Mouse (Mus musculus) intestine, embryonic 14.5 days (tissue): ENCODE measurements around the gene Park7. TPM values are rescaled to one million over a fixed set of nuclear protein-coding genes. Genes with fewer than 3 reads are reported as not detected.
A peak's percentile ranks its signal among the peaks of the same experiment; 100 is the strongest.

Experiments
- ATAC-seq: fragments of 200-750 bp; cut with Nextera tagmentation; replicated peaks from 2 replicates; pipeline ENCODE4 v1.8.0; 2017; ENCODE audit warnings: low read depth, moderate number of reproducible peaks, moderate TSS enrichment, moderate library complexity; ENCODE audit not compliant: low FRiP score, low TSS enrichment
- DNase-seq: peaks from one replicate; pipeline ENCODE4 v3.0.0-alpha.2; 2018; ENCODE audit warnings: low spot score
- H3K27ac ChIP-seq: fragments of 300-500 bp; sonication (generic); 2 replicates; pipeline ENCODE4 v1.5.1; 2014; ENCODE audit warnings: low read depth, mild to moderate bottlenecking, control low read depth
- H3K27me3 ChIP-seq: fragments of 300-500 bp; sonication (generic); replicated peaks from 2 replicates; pipeline ENCODE4 v1.6.1; 2014; ENCODE audit warnings: low read length, control low read depth; ENCODE audit not compliant: control insufficient read depth, insufficient read depth
- H3K36me3 ChIP-seq: fragments of 300-500 bp; sonication (generic); 2 replicates; pipeline ENCODE4 v1.6.1; 2014; ENCODE audit warnings: low read length, control low read depth; ENCODE audit not compliant: control insufficient read depth, insufficient read depth
- H3K4me1 ChIP-seq: fragments of 300-500 bp; sonication (generic); replicated peaks from 2 replicates; pipeline ENCODE4 v1.6.1; 2014; ENCODE audit warnings: low read length, control low read depth, mixed read lengths; ENCODE audit not compliant: control insufficient read depth, insufficient read depth
- H3K4me2 ChIP-seq: fragments of 300-500 bp; sonication (generic); 2 replicates; pipeline ENCODE4 v1.6.1; 2014; ENCODE audit warnings: low read length
- H3K4me3 ChIP-seq: fragments of 300-500 bp; sonication (generic); 2 replicates; pipeline ENCODE4 v1.5.1; 2014; ENCODE audit warnings: low read depth, low read length, control low read depth, mixed read lengths
- H3K9ac ChIP-seq: fragments of 300-500 bp; sonication (generic); 2 replicates; pipeline ENCODE4 v1.6.1; 2014; ENCODE audit warnings: mild to moderate bottlenecking, low read length
- H3K9me3 ChIP-seq: fragments of 300-500 bp; sonication (generic); 2 replicates; pipeline ENCODE4 v1.6.1; 2016; ENCODE audit warnings: low read length, control low read depth; ENCODE audit not compliant: control insufficient read depth
- WGBS: fragments of 180-500 bp; shearing (Covaris S2); extraction: QIAGEN DNeasy Blood & Tissue Kit; methylation state at CpG from one replicate; pipeline ENCODE4 v1.1.7; 2014; 5-methylcytosine and 5-hydroxymethylcytosine counted together
- polyA plus RNA-seq: library from polyadenylated mRNA; unstranded; fragments of >200 nt; fragmentation: Nextera tagmentation; extraction: Ambion mirVana; gene quantifications from 2 replicates; pipeline ENCODE4 v1.2.1, GENCODE M21; 2014

The Park7 gene
- polyA plus RNA-seq: 482 and 487 TPM in 2 replicates

GRCm38 (mm10) chr4:150914290-150914733, at the start of gene Park7, which contains the start of gene Tnfrsf9:
Park7 (minus strand) TSS chr4:150914437.
Tnfrsf9 (plus strand) TSS chr4:150914562.
- ATAC-seq (peak; percentile 83), DNase-seq (peak; percentile 95)
- Histone ChIP-seq H3K27me3 (no peaks in the 10 kb centered on the region), H3K4me3 (peak within 1 kb of the TSS; percentile 72), H3K4me2 (peak within 1 kb of the TSS; percentile 80), H3K4me1 (peaks cover 12% of the 10 kb centered on the region), H3K36me3 (no peaks in the 10 kb centered on the region), H3K27ac (peak within 1 kb of the TSS; percentile 89), H3K9me3 (no peaks in the 10 kb centered on the region), H3K9ac (peak within 1 kb of the TSS; percentile 76)
- under 1% methylated on average over 48 of the region's 48 CpGs for WGBS

- H3K27ac ChIP-seq: no peak overlapping the region
- no peaks in the 10 kb centered on the region for H3K4me1 ChIP-seq
- DNase-seq (no peak), ATAC-seq (no peak)
- H3K4me3 ChIP-seq: no peak overlapping the region
- H3K27me3 ChIP-seq: no peaks in the 10 kb centered on the region
- no peak overlapping the region for H3K9ac ChIP-seq
- WGBS: 62% methylated on average over 2 of the region's 2 CpGs
- H3K36me3 ChIP-seq: no peaks in the 10 kb centered on the region
- H3K9me3 ChIP-seq: no peaks in the 10 kb centered on the region
- H3K4me2 ChIP-seq: no peak overlapping the region
These were observed 49.5 kb upstream of the Park7 start for GRCm38 (mm10) chr4:150963711-150964110.

GRCm38 (mm10) chr4:150962231-150962630, 48.0 kb upstream of the Park7 start:
- H3K9ac ChIP-seq: no peak overlapping the region
- no peak overlapping the region for H3K27ac ChIP-seq
- WGBS: 45% methylated on average over 6 of the region's 6 CpGs
- H3K4me3 ChIP-seq: no peak overlapping the region
- H3K36me3 ChIP-seq: no peaks in the 10 kb centered on the region
- DNase-seq (no peak), ATAC-seq (no peak)
- H3K9me3 ChIP-seq: no peaks in the 10 kb centered on the region
- no peaks in the 10 kb centered on the region for H3K27me3 ChIP-seq
- no peak overlapping the region for H3K4me2 ChIP-seq
- H3K4me1 ChIP-seq: no peaks in the 10 kb centered on the region

DNA sequence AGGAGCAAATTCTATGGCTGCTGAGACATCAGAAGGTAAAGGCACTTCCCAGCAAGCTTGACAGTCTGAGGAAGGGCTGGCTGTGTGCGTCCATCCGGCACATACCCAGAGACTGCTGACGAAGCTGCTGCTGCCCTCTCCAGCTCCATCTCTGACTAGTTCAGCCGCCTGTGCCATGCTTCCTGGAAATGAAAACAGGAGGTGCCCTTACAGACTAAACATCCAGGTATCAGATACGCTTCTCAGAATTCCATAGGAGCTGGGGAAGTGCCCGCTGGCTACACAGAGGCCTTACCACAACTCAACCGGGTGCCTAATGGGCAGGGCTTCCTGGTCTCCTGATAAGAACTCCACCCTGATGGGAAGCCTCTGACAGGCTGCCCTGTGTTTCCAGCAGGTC, 44.3 kb upstream of the Park7 start:
- H3K4me2 ChIP-seq: no peak overlapping the region
- ATAC-seq: no peak
- no peak for DNase-seq
- H3K27me3 ChIP-seq: no peaks in the 10 kb centered on the region
- no peak overlapping the region for H3K4me3 ChIP-seq
- H3K4me1 ChIP-seq: no peaks in the 10 kb centered on the region
- no peaks in the 10 kb centered on the region for H3K36me3 ChIP-seq
- no peaks in the 10 kb centered on the region for H3K9me3 ChIP-seq
- 77% methylated on average over 7 of the region's 7 CpGs for WGBS
- H3K9ac ChIP-seq: no peak overlapping the region
- no peak overlapping the region for H3K27ac ChIP-seq

- Histone ChIP-seq H3K27ac (peak overlapping the region; percentile 3; the same call in 1 of the 2 replicates), H3K36me3 (no peaks in the 10 kb centered on the region), H3K9ac (no peak overlapping the region), H3K27me3 (no peaks in the 10 kb centered on the region), H3K4me1 (no peaks in the 10 kb centered on the region), H3K9me3 (no peaks in the 10 kb centered on the region), H3K4me3 (no peak overlapping the region), H3K4me2 (no peak overlapping the region)
- no peak for DNase-seq
- ATAC-seq: no peak
- 42% methylated on average over 1 of the region's 1 CpGs for WGBS
These were observed 42.8 kb upstream of the Park7 start for GRCm38 (mm10) chr4:150957106-150957458.

DNA sequence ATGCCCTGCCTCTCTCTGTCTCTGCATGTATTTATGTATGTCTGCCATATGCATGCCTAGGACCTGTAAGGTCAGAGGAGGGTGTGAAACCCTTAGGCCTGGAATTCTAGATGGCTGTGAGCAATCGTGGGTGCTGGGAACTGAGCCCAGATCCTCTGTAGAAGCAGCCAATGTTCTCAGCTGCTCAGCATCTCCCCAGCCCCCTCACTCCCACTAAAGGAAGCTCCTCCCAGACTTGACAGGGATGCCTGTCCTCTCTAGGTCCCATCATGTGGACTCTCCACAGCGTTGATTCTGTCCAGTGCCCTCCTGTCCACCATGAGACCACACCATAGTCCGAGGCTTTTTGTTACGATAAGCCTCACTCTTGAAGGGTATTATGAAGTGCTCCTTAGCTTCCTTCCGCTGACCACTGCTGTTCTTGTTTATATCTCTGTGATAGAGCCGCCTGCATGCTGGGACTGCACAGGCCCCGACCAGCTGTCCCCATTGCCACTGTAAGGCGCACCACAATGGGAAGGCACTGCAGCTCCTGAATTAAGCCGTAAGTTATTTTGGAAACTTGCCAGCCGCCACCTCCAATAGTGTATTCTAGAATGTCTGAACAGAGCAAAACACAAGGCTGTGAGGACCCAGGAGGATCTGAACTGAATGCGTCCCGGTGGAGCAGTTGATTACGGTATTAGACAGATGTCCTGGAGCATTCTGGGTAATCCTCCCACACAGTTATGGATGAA, 42.3 kb upstream of the Park7 start:
- Histone ChIP-seq H3K4me3 (no peak overlapping the region), H3K4me2 (0 out of 2 replicates have a peak overlapping the region, but pooled peaks have one; percentile 5), H3K36me3 (no peaks in the 10 kb centered on the region), H3K27me3 (no peaks in the 10 kb centered on the region), H3K9me3 (no peaks in the 10 kb centered on the region), H3K9ac (no peak overlapping the region), H3K4me1 (no peaks in the 10 kb centered on the region), H3K27ac (peak overlapping the region; percentile 3; the same call in 1 of the 2 replicates)
- ATAC-seq (no peak), DNase-seq (no peak)
- 56% methylated on average over 13 of the region's 13 CpGs for WGBS

GRCm38 (mm10) chr4:150950972-150951371, 36.7 kb upstream of the Park7 start:
- DNase-seq: no peak
- WGBS: 82% methylated on average over 10 of the region's 10 CpGs
- no peak overlapping the region for H3K4me3 ChIP-seq
- no peaks in the 10 kb centered on the region for H3K9me3 ChIP-seq
- H3K27ac ChIP-seq: no peak overlapping the region
- no peaks in the 10 kb centered on the region for H3K36me3 ChIP-seq
- no peak overlapping the region for H3K4me2 ChIP-seq
- no peaks in the 10 kb centered on the region for H3K27me3 ChIP-seq
- no peaks in the 10 kb centered on the region for H3K4me1 ChIP-seq
- H3K9ac ChIP-seq: no peak overlapping the region
- ATAC-seq: no peak

- WGBS: 93% methylated on average over 7 of the region's 7 CpGs
- Histone ChIP-seq H3K4me2 (no peak overlapping the region), H3K27me3 (no peaks in the 10 kb centered on the region), H3K9ac (no peak overlapping the region), H3K9me3 (no peaks in the 10 kb centered on the region), H3K4me3 (no peak overlapping the region), H3K27ac (no peak overlapping the region), H3K4me1 (no peaks in the 10 kb centered on the region), H3K36me3 (no peaks in the 10 kb centered on the region)
- DNase-seq: no peak
- no peak for ATAC-seq
These were observed 30.5 kb upstream of the Park7 start for GRCm38 (mm10) chr4:150944707-150945106.
